Mouse (Mus musculus) retina, postnatal 1 day (tissue): ENCODE data around the gene Gm20388.
"Not testable (repeated sequence)": the region's sequence is repeated elsewhere in the genome, so short reads cannot be mapped to it uniquely, and the experiment has no call there.

Experiments
- DNase-seq: peaks from one replicate; pipeline ENCODE4 v3.0.0-alpha.2; 2012

The Gm20388 gene

DNA sequence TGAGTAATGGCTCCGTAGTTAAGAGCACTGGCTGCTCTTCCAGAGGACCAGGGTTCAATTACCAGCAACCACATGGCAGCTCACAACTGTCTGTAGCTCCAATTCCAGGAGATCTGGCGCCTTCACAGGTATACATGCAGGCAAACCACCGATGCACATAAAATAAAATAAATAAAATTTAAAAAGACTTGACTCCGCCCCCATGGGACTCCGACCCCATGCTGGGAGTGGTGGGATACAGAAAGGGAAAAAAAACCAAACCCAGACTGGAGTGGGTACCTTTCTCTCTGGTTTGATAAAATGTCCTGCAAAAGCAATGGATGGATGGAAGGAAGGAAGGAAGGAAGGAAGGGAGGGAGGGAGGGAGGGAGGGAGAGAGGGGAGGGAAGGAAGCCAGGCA is 409.5 kb downstream of the Gm20388 start:
- DNase-seq, result no peak

DNA sequence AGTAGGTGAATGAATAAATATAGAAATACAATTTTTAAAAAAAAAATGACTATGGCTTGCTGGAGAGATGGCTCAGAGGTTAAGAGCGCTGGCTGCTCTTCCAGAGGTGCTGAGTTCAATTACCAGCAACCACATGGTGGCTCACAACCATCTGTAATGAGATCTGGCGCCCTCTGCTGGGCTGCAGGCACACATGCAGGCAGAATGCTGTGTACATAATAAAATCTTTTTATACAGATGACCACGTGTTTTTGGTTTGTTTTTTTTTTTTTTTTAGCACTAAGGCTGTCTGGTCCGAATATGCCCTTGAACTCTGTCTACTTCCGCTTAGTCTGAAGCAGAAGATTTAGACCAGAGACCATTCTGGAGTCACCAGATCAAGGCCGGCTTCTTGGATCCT is 411.1 kb downstream of the Gm20388 start:
- DNase-seq, result peak; percentile 63

DNA sequence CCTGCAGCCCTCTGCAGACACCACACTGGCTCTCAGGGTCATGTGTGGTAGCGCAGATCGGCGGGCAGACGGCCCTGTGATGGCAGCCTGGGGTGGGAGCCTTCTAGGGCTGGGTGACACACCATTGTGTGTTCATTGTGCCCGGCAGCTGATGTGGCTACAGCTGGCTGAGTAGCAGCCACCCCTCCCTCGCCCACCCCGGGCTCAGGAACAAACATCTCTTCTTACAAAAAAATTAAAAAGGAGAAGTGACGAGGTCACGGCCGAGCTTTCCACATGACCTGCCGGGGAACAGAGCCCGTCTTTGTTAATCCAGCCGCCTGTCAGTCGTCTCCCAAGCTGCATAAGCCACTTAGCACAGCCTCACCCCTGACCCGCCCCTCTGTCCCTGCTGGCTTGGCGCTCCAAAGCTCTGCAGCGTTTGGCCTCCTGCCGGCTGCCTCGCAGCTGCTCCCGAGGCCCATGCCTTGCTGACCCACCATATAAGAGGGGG is 412.4 kb downstream of the Gm20388 start:
- DNase-seq, result peak; percentile 98

DNA sequence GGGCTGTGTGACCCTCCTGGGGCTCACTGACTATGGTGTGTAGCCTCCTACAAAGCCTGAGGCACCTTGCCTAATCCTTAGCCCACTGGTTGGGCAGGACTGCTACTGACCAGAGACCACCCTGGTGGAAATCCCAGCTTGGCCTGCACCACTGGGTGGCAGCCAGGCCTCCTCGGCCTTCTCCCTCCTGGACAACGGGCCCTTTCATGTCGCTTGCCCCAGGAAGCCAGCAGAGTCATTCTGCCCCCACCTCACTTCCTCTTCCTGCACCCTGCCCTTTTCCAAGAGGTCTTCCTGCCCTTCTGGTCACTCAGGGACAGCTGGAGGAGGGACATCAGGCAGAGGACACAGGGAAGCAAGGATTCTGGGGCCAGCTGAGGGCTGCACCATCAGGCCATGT is 413.9 kb downstream of the Gm20388 start:
- DNase-seq, result peak; percentile 46

DNA sequence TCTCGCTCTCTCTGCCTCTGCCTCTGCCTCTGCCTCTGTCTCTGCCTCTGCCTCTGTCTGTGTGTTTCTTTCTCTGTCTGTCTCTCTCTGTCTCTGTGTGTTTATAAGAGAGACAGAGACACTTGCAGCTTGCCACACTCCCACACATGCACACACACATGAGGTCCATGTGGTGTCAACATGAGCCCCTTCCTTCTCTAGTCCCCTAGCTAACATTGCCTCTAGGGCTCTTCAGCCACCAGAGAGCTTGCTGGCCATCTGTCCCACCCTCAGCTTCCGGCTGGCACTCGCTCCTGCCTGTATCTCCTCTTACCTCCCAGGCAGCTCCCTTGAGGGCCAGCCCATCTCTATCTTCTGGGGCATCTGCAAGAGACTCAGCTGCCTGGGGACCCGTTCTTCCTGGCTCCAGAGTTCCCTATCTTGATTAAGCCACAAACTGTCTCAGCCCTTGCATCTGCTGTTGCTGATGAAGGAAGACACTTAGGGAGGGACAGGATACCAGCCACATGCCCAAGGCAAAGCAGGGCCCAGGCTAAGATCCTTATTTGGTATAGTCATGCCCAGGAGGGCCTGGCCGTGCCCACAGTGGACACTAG is 414.6 kb downstream of the Gm20388 start:
- DNase-seq, result peak; percentile 51

DNA sequence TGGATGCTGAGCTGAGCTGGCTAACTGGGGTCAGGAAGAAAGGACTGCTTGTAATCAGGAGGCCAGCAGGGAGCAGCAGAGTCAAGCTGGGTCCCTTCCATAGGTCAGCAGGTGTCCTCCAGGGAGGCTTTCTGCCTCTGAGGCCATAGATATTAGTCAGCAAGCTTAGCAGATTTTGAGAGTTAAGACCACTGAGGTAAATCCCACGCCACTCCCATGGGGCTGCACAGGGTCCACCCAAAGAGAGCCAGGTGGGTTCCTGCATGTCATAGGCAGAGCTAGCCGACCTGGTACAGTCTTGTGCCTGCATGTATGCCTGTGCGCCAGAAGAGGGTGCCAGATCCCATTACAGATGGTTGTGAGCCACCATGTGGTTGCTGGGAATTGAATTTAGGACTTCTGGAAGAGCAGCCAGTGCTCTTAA is 416.5 kb downstream of the Gm20388 start:
- DNase-seq, result peak; percentile 85

DNA sequence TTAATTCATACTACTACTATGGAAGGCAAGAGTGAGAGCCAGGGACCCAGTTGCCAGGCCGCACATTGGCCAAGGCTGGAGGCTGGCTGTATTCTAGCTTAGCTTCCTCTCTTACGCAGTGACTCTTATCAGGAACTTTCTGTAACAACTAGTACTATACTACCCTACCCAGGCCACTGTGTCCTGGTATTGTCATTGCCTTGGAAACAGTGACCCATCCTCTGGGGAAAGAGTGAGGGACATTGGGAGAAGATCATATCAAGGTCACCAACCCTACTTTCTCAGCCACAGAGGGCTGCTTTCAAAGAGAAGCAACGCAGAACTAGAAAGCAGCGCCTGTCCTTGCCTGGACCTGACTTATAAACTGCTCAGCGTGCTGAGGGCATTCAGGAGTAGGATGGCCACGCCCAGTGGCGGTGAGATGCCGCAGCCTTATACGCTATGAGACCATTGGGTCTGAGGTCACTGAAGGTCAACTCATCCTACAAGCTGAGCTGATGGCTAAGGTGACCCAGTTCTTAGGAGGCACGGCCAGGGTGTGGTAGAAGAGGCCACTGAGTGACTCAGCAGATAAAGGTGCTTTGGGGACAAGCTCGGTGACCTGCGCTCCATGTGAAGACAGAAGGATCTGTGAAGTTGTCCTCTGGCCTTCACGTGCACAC is 417.9 kb downstream of the Gm20388 start:
- DNase-seq, result peak; percentile 28

DNA sequence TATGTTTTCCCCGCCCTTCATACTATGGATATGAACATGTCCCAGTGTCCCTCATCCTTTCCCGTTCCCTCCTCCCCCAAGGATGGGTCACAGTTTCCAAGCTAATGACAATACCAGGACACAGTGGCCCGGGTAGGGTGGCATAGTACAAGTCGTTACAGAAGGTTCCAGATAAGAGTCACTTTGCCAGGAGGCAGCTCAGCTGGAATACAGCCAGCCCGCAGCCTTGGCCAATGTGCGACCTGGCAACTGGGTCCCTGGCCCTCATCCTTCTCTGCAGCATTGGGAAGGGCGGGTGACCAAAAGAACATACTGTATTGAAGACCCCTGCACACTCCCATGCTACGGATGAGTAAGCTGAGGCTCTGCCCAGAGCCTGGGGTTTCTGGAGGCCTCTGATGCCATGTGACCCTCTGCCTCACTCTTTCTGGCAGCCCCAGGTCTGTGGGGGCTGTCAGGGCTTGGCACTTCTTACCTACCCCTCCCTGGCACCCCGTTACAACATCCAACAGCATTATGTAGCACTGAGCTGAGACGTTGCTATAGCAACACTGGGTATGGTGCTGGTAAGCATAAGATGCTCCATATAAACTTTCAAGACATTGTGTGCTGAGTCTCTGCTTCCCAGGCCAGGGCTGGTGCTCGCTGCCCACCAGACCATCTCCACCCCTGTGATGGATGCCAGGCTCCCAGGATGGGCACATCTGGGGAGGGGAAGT is 418.5 kb downstream of the Gm20388 start:
- DNase-seq, result peak; percentile 27

DNA sequence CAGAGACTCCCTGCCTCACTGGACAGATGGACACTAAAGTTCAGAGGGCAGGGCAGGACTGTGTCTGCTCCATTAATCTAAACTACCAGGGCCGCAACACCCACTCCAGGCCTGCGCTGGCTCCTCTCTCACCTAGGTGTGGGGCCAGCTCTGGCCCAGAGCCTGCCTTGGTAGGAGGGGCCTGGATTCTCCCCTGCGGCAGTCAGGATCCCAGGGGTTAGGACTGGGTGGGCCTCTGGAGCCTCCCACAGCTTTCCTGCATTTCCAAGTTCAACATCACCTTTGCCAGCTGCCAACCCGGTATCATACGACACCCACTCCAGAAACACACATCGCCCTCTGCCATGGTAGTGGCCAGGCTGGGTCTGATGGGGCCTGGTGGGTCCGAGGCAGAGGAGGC is 420.4 kb downstream of the Gm20388 start:
- DNase-seq, result no peak

DNA sequence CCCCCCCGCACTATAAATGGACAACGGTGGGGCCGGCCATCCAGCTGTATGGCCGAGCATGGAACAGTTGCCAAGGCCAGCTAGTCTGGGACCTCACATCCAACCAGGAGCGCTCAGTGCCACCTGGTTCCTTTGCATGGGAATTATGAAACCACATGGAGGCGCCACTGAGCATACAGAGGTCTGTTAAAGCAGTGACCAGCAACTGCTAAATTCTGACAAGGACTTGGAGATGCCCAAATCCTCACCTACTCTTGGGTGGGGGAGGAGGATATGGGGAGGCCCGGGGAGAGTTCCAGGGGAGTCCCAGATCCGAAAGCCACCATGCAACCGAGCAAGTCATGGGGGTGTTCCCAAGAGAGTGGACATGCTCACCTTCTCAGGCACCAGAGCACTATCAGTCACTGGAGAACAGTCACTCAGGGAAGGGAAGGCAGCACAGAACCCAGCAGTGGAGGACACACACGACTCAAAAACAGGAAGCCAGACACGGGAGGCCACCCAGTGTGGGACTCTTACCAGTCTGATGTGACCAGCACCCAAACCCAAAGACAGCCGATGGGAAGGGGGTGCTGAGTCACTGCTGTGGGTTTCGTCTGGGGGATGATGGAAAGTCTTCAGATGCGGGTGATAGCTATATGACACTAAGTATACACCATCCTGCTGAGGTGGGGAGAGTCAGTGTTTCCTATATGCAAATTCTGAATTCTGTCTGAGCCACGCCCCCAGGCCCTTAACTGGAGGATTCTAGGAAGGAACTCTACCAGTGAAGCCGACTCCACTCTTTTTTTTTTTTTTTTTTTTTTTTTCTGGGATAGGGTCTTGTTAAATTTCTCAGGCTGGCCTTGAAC is 422.0 kb downstream of the Gm20388 start:
- peak; percentile 69 for DNase-seq

DNA sequence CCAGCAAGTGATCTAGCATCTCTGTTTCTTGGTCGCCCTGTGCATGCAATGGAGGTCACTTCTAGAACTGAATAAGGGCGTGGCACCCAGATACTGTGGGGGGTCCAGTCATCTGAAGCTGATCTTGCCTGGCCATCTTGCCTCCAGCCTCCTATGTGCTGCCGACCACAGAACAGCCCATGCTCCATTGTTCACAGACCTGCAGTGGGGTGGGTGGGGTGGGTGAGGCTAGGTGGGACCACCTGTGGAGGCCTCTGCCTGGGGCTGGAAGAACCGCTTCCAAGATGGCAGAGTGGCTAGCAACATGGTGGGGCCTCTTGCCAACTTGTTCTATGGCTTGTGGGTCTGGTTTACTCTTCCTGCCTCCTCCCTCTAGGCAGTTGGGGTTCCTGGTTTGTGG is 423.0 kb downstream of the Gm20388 start:
- DNase-seq, result no peak

DNA sequence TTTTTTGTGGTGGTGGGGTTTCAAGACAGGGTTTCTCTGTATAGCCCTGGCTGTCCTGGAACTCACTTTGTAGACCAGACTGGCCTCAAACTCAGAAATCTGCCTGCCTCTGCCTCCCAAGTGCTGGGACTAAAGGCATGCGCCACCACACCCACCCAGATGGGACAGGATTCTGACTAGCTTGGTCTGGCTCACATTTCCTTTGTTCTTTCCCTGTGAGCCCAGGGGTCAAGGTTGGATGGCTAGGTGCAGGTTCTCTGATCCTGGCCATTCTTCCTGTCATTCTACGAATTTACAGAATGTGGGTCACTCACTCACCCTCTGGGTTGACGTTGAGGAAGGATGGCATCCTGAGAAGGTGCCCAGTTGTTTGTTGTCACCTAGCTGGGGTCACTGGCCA is 423.6 kb downstream of the Gm20388 start:
- DNase-seq, result not testable (repeated sequence)

DNA sequence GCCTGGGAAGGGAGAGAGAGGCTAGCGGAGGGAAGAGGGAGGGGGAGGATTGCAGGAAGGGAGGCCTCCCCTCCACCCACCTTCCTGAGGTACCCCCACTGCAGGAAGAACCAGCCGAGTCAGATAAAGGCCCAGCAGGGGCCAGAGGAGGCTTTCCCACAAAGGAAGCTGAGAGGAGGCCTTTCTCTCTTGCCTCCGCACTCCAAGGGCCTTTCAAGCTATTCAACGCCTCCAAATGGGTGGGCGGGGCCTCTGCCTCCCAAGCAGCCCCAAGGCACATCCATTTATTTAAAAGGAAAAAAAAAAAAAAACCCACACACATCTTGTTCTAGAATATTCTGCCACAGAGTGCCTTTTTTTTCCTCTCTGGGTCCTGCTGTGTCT is 424.2 kb downstream of the Gm20388 start:
- peak; percentile 71 for DNase-seq

DNA sequence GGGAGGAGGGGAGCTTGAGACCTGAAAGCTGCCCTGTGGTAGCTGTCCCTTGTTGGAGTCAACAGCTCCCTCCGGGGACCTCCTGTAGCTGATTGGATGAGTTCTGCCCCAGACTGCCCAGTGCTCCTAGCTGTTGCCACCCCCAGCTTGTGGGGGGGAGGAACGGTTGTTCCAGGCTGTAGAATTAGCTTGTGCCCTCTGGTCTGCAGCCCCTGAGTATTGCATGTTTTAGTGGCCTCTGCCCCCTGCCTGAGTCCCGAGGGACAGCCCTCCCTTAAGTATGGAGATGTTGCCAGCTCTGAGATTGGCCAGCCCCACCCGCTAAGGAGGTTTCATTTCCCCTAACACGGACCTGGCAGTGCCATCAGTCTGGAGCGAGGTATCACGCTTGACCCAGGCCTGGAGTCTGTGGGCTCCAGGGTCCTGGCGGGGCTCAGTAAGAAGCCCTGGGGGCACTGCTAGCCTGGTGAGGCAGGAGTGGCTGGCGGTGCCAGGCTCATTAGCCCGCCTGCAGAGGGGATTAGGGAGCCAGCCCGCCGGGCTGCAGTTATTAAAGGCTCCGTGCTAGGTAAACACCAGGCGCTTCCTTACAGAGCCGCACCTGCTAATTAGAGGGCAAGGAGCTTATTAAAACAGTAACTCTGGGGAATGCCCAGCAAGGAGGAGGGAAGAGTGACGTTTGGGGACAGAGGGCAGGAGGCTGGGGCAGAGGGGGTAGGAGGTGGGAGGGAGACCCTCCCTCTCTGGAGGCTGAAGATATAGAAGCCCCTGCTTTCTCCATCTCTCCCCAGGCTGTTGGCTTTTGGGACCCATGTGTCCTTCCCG is 424.8 kb downstream of the Gm20388 start:
- DNase-seq, result peak; percentile 91

DNA sequence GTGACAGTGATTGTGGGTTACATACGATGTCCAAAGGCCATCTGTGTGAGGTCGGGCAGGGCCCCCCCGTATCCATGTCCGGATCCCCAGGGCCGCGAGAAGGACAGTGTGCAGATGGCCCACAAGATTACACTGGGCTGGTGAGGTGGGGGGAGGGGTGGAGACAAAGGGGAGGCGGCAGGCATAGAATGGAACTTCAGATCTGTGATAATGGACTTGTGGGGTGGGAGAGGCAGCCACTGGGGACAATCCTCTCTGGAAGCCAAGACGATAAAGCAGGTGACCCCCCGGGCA is 425.4 kb downstream of the Gm20388 start:
- peak; percentile 91 for DNase-seq

DNA sequence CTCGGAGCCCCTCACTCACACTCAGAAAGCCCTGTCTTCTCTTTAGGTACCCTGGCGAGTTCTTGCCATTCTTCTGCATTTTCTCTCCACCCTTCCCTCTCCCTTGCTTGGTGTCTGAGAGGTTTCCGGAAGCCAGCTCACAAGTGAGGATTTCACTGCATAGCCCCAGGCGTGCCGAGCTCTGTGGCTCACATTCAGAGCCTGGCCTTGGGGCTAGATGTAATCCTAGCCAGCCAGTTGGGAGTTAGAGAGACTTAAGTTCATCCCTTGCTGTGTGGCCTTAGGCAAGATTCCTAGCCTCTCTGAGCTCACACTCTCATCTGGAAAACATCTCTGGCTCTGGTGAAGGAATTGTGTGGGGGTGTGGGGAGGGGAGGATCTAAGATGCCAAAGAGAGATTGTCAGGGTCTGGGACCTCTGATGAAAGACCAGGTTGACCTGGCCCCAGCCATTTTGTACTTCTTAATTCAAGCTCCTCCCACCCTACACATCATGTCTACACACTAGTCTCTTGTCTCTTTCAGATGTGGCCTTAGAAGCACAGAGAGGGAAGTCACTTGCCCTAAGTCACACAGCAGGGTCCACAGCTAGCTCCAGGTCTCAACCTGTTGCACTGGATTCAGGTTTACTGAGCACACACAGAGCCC is 426.4 kb downstream of the Gm20388 start:
- no peak for DNase-seq

DNA sequence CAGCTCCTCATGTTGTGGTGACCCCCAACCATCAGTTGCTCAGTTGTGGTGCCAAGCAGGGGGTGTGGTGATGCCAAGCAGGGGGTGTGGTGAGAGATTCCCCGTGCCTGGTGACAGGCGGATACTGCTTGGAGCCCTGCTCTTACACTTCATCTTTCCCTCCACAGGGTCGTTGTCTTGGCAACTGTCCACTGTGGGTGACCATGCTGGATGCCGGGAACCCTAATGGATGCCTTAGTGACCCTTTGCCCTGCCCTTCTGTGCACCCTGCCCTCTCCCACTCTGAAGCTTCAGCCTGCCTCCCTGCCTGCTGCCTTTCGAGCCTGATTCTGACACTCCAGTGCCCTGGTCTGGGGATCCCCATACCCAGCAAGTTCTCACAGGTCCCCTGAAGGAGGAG is 427.0 kb downstream of the Gm20388 start:
- no peak for DNase-seq

DNA sequence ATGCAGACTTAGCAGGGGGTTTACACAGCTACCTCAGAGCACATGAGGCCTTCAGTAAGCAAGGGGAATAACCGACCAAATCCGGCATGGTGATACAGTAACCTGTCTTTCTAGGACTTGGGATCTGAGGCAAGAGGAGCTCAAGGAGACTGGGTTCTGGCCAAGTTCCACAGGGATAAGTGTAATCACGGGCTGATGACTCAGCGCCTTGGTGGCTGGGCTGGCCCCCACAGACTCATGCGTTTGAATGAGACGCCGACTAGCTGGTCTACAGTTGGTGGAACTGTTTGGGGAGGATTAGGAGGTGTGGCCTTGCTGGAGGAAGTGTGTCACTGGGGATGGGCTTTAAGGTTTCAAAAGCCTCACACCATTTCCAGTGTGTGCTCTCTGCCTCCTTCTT is 428.0 kb downstream of the Gm20388 start:
- DNase-seq, result no peak

DNA sequence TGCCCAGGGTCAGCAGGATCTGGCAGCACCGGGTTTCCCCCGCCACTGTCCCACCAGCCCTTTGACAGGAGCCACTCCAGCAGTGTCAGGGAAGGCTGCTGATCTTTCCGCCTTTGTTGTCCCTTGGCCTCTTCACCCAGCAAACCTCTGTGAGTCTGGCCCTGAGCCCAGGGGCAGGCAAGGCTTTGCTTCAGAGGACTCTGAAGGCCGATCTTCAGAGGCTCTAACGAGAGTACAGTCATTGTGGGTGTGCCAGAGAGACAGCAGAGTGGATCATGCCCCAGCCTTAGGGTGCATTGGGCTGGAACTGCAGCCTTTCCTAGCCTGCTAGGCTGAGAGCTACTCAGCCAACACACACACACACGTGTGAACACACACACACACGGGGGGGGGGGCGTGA is 429.1 kb downstream of the Gm20388 start:
- no peak for DNase-seq

DNA sequence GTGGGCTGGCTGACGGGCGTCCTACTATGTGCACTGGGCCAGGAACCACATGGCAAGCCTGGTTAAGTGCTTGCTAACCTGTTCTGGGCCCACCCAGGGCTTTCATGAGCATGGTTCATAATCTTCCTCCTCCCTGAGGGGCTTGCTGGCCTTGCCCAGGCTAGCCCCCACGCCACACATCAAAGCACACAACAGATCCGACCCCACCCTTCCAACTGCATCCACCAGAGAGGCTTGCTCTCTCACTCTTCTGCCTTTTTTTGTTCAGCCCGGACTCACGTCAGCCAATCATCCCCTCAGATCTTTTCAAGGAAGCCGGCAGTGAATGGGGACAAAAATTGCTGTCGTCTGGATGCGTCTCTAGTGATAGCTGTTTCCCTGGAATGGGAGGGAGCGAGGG is 430.5 kb downstream of the Gm20388 start:
- no peak for DNase-seq

DNA sequence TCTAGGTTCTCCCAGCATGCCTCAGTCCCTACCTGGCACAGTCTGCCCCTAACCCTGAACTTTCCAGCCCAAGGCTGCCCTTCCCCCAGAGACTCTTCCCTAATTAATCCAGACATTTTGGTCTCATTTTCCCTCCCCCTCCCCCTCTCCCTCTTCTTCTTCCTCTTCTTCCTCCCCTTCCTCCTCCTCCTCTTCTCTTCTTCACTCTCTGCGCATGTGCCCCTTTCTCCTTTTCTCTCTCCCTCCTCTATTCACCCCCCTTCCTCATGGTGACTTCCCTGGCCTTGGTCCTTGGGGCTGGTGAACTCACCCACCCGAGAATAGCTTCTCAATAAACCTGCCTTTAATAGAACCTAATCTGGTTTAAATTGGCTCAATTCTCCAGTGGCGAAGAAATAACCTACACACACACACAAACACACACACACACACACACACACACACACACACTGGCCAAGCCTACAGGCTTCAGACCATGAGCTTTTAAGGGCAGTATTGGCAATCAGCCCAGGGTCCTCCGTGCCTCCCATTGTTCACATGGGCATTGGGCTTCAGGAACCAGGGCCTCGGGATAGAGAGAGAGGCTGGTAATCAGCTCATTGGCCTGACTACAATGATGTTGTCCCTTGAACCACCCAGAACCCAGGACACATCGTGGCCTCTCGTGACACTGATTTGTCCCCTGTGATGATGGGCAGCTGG is 432.4 kb downstream of the Gm20388 start:
- DNase-seq, result peak; percentile 92
